8 mouse cellular contexts compared by ENCODE assay signal in the genomic region with DNA sequence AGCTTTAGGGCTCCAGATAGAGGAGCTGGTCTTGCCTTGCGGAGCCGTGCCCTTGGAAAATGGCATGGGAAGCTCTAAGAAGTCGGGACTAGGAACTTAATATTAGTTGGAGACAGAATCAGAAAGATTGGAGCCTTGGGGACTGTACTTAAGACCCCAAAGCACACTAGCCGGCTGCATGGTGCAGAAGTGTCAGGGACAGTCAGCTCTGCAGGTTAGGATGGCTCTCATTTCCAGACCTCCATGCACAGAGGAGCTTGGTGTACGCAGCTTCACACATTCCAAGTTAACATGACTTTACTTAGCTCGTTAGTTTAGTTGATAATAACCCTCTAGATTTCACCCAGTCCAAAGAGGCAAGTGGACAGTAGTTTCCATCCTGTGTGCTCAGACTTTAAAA. TPM values are rescaled to one million over a fixed set of nuclear protein-coding genes. Genes with fewer than 3 reads are reported as not detected.
DNase-seq lines count a peak whose midpoint lies in the region; ATAC-seq and TF ChIP-seq lines count a peak whose summit lies in the region.

No protein-coding gene starts in this region.

- ATAC-seq in kidney, embryonic 16.5 days (ENCODE audit: low FRiP score, low TSS enrichment), result 0 out of 2 replicates have a peak, but pooled peaks have one; percentile 4
- no peak for ATAC-seq in hindbrain, embryonic 16.5 days
- ATAC-seq in midbrain, embryonic 15.5 days (replicated peaks), result peak; percentile 54

- H3K4me1 ChIP-seq in kidney, embryonic 16.5 days (ENCODE audit: insufficient read depth, low read length), result peaks cover 17% of the 10 kb centered on the region
- H3K4me1 ChIP-seq in cortical plate, adult 2 months (ENCODE audit: control insufficient read depth, insufficient read depth, low read length), result peaks cover 3% of the 10 kb centered on the region
- H3K4me1 ChIP-seq in hindbrain, embryonic 16.5 days (ENCODE audit: control insufficient read depth, insufficient read depth, low read depth, low read length), result peaks cover 9% of the 10 kb centered on the region
- peaks cover 14% of the 10 kb centered on the region for H3K4me1 ChIP-seq in midbrain, embryonic 15.5 days

- peak overlapping the region; percentile 92 for H3K4me2 ChIP-seq in kidney, embryonic 16.5 days (replicated peaks; ENCODE audit: low read depth, low read length)
- peak overlapping the region; percentile 94 for H3K4me2 ChIP-seq in hindbrain, embryonic 16.5 days (ENCODE audit: low read length)
- H3K4me2 ChIP-seq in midbrain, embryonic 15.5 days, result peak overlapping the region; percentile 74

- peak overlapping the region; percentile 94 for H3K27ac ChIP-seq in kidney, embryonic 16.5 days (ENCODE audit: low read length)
- H3K27ac ChIP-seq in cortical plate, adult 2 months (ENCODE audit: insufficient read depth, low read length), result no peak overlapping the region
- peak overlapping the region; percentile 87 for H3K27ac ChIP-seq in hindbrain, embryonic 16.5 days (ENCODE audit: low read depth, low read length)
- H3K27ac ChIP-seq in midbrain, embryonic 15.5 days, result peak overlapping the region; percentile 92

- TF ChIP-seq POLR2A in cortical plate, adult 2 months (IDR thresholded peaks at IDR 0.05; ENCODE audit: extremely low read depth, insufficient read depth, low read length), result no peak

- no peak for TF ChIP-seq CTCF in cortical plate, adult 2 months (IDR thresholded peaks at IDR 0.05; ENCODE audit: extremely low read depth, insufficient read depth, low read length)

- 10% methylated on average over 6 of the region's 6 CpGs for WGBS in kidney, embryonic 16.5 days
- 11% methylated on average over 6 of the region's 6 CpGs for WGBS in hindbrain, embryonic 16.5 days
- 9% methylated on average over 6 of the region's 6 CpGs for WGBS in midbrain, embryonic 15.5 days

- H3K36me3 ChIP-seq in kidney, embryonic 16.5 days (ENCODE audit: insufficient read depth, low read length), result peaks cover 7% of the 10 kb centered on the region; the same call in 1 of the 2 replicates
- peaks cover 17% of the 10 kb centered on the region for H3K36me3 ChIP-seq in hindbrain, embryonic 16.5 days (ENCODE audit: control insufficient read depth, insufficient read depth, low read length)
- no peaks in the 10 kb centered on the region for H3K36me3 ChIP-seq in midbrain, embryonic 15.5 days (replicated peaks)

- DNase-seq in kidney, postnatal 36 days, result no peak
- no peak for DNase-seq in adrenal gland, adult 8-10 months
- no peak for DNase-seq in right cerebral cortex, postnatal 25 days
- DNase-seq in right cerebral cortex, adult 18-20 months, result no peak

- H3K9ac ChIP-seq in kidney, embryonic 16.5 days (replicated peaks; ENCODE audit: low read length), result peak overlapping the region; percentile 89
- peak overlapping the region; percentile 91 for H3K9ac ChIP-seq in hindbrain, embryonic 16.5 days (ENCODE audit: low read depth, low read length)
- H3K9ac ChIP-seq in midbrain, embryonic 15.5 days, result peak overlapping the region; percentile 88

- peak overlapping the region; percentile 66 for H3K4me3 ChIP-seq in kidney, embryonic 16.5 days (ENCODE audit: low read length)
- peak overlapping the region; percentile 96 for H3K4me3 ChIP-seq in cortical plate, adult 2 months (ENCODE audit: insufficient read depth, low read length)
- H3K4me3 ChIP-seq in hindbrain, embryonic 16.5 days (ENCODE audit: low read length), result peak overlapping the region; percentile 69
- H3K4me3 ChIP-seq in midbrain, embryonic 15.5 days, result peak overlapping the region; percentile 85

- H3K9me3 ChIP-seq in kidney, embryonic 16.5 days (ENCODE audit: low read length), result no peaks in the 10 kb centered on the region
- H3K9me3 ChIP-seq in hindbrain, embryonic 16.5 days (ENCODE audit: control insufficient read depth, low read length), result no peaks in the 10 kb centered on the region
- no peaks in the 10 kb centered on the region for H3K9me3 ChIP-seq in midbrain, embryonic 15.5 days

- no peaks in the 10 kb centered on the region for H3K27me3 ChIP-seq in kidney, embryonic 16.5 days (ENCODE audit: insufficient read depth, low read length)
- no peaks in the 10 kb centered on the region for H3K27me3 ChIP-seq in hindbrain, embryonic 16.5 days (replicated peaks; ENCODE audit: control insufficient read depth, insufficient read depth, low read length)
- no peaks in the 10 kb centered on the region for H3K27me3 ChIP-seq in midbrain, embryonic 15.5 days (replicated peaks)

RNA-seq across cellular contexts. Expression of a gene that starts 0.6 kb away (rescaled TPM):
- polyA plus RNA-seq in kidney, embryonic 16.5 days (2015; fragmentation: Nextera tagmentation; extraction: Ambion mirVana), result 34.8 and 35.7 TPM in 2 replicates
- 36.3 and 39.0 TPM in 2 replicates for polyA plus RNA-seq in cortical plate, adult 2 months (2012; rRNA removed)
- polyA plus RNA-seq in hindbrain, embryonic 16.5 days (2015; fragmentation: Nextera tagmentation; extraction: Ambion mirVana), result 38.2 and 38.9 TPM in 2 replicates
- 32.9 and 35.7 TPM in 2 replicates for polyA plus RNA-seq in midbrain, embryonic 15.5 days (2015; fragmentation: Nextera tagmentation; extraction: Ambion mirVana)
- 10 to 100 TPM; 19.5 to 30.1 (median 24.5) TPM for total RNA-seq in adrenal gland, adult 8-10 months (2022)
